Mouse (Mus musculus): ENCODE results near the gene Frs2. TPM values are rescaled to one million over a fixed set of nuclear protein-coding genes. Genes with fewer than 3 reads are reported as not detected.
"Not testable (repeated sequence)": the region's sequence is repeated elsewhere in the genome, so short reads cannot be mapped to it uniquely, and the experiment has no call there.

Gene Frs2
- polyA plus RNA-seq, 1 experiment from 2014 or later, result 7.7 TPM

- 80% methylated on average over 4 of the region's 4 CpGs for WGBS (ENCODE audit: insufficient replicate concordance)
- H3K9ac ChIP-seq (replicated peaks), result no peak overlapping the region
- no peak for ATAC-seq
Measured at GRCm38 (mm10) chr10:117049961-117050597, 98.3 kb downstream of the Frs2 start.

GRCm38 (mm10) chr10:117049253-117049652 is 99.1 kb downstream of the Frs2 start:
- no peak for ATAC-seq
- no peaks in the 10 kb centered on the region for H3K4me1 ChIP-seq (ENCODE audit: insufficient read depth)
- no peak overlapping the region for H3K4me2 ChIP-seq (ENCODE audit: low read depth, low read length)
- no peak for TF ChIP-seq EP300 (IDR thresholded peaks at IDR 0.05; ENCODE audit: low read depth)
- no peak for TF ChIP-seq CTCF (IDR thresholded peaks at IDR 0.05; ENCODE audit: low read depth)
- H3K27me3 ChIP-seq (ENCODE audit: insufficient read depth, low read length), result no peaks in the 10 kb centered on the region
- H3K27ac ChIP-seq (ENCODE audit: low read depth), result no peak overlapping the region
- H3K9ac ChIP-seq (replicated peaks), result no peak overlapping the region
- DNase-seq, result no peak
- no peak overlapping the region for H3K4me3 ChIP-seq (ENCODE audit: low read depth, low read length)
- no peaks in the 10 kb centered on the region for H3K9me3 ChIP-seq (ENCODE audit: low read length)
- WGBS (ENCODE audit: insufficient replicate concordance), result 82% methylated on average over 4 of the region's 4 CpGs
- peaks cover 44% of the 10 kb centered on the region for H3K36me3 ChIP-seq (replicated peaks; ENCODE audit: insufficient read depth, low read length)

More at GRCm38 (mm10) chr10:117049961-117050597, 98.3 kb downstream of the Frs2 start:
- no peak for DNase-seq
- Histone ChIP-seq H3K36me3 (replicated peaks; ENCODE audit: insufficient read depth, low read length) (peaks cover 51% of the 10 kb centered on the region), H3K4me3 (ENCODE audit: low read depth, low read length) (no peak overlapping the region), H3K4me2 (ENCODE audit: low read depth, low read length) (no peak overlapping the region), H3K27me3 (ENCODE audit: insufficient read depth, low read length) (no peaks in the 10 kb centered on the region), H3K27ac (ENCODE audit: low read depth) (no peak overlapping the region), H3K4me1 (ENCODE audit: insufficient read depth) (no peaks in the 10 kb centered on the region), H3K9me3 (ENCODE audit: low read length) (no peaks in the 10 kb centered on the region)
- TF ChIP-seq CTCF (IDR thresholded peaks at IDR 0.05; ENCODE audit: low read depth) (no peak), EP300 (IDR thresholded peaks at IDR 0.05; ENCODE audit: low read depth) (no peak)

GRCm38 (mm10) chr10:117045175-117046056 is 102.9 kb downstream of the Frs2 start, which contains the start of gene Lrrc10:
Lrrc10 (plus strand) TSS chr10:117045341.
- no peak within 1 kb of the TSS for H3K9ac ChIP-seq (replicated peaks)

GRCm38 (mm10) chr10:117043497-117044166 is 104.7 kb downstream of the Frs2 start:
- peak; percentile 80 for ATAC-seq
- H3K9ac ChIP-seq (replicated peaks), result 0 out of 2 replicates have a peak overlapping the region, but pooled peaks have one; percentile 26
- peak; percentile 42 for DNase-seq
- not testable (repeated sequence) for H3K4me1 ChIP-seq (ENCODE audit: insufficient read depth); H3K27ac ChIP-seq (ENCODE audit: low read depth); H3K4me3 ChIP-seq (ENCODE audit: low read depth, low read length); H3K9me3 ChIP-seq (ENCODE audit: low read length); H3K36me3 ChIP-seq (replicated peaks; ENCODE audit: insufficient read depth, low read length); H3K27me3 ChIP-seq (ENCODE audit: insufficient read depth, low read length)
- WGBS (ENCODE audit: insufficient replicate concordance), result 32% methylated on average over 15 of the region's 16 CpGs
- peak overlapping the region; percentile 13; the same call in 1 of the 2 replicates for H3K4me2 ChIP-seq (ENCODE audit: low read depth, low read length)

More at GRCm38 (mm10) chr10:117045175-117046056, 102.9 kb downstream of the Frs2 start, which contains the start of gene Lrrc10:
- ATAC-seq (peak; percentile 71), DNase-seq (peak; percentile 31)
- TF ChIP-seq EP300 (IDR thresholded peaks at IDR 0.05; ENCODE audit: low read depth), result no peak
- TF ChIP-seq CTCF (IDR thresholded peaks at IDR 0.05; ENCODE audit: low read depth), result no peak
- Histone ChIP-seq H3K4me2 (ENCODE audit: low read depth, low read length) (no peak within 1 kb of the TSS), H3K9me3 (ENCODE audit: low read length) (no peaks in the 10 kb centered on the region), H3K27ac (ENCODE audit: low read depth) (no peak within 1 kb of the TSS), H3K36me3 (replicated peaks; ENCODE audit: insufficient read depth, low read length) (peaks cover 7% of the 10 kb centered on the region), H3K4me1 (ENCODE audit: insufficient read depth) (no peaks in the 10 kb centered on the region), H3K4me3 (ENCODE audit: low read depth, low read length) (no peak within 1 kb of the TSS), H3K27me3 (ENCODE audit: insufficient read depth, low read length) (no peaks in the 10 kb centered on the region)
- 46% methylated on average over 40 of the region's 40 CpGs for WGBS (ENCODE audit: insufficient replicate concordance)

DNA sequence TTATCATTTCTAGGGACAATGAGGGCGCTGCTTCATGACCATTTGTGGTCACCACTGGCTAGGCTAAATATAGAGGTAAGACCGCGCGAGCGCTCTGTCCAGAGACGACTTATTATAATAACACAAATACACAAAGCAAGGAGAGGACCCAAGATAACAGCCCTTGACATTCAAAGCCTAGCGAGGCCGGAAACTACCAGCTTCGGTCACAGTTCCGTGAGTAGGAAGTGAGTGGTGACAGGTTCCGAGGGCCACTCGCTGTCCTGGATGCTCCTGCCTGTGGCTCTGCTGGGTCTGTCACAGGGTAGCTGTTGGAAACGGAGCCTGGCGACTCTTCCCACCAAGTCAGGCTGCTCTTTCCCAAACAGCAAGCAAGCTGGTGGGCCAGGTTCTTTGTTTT is 106.0 kb downstream of the Frs2 start:
- no peaks in the 10 kb centered on the region for H3K9me3 ChIP-seq (ENCODE audit: low read length)
- no peak overlapping the region for H3K4me2 ChIP-seq (ENCODE audit: low read depth, low read length)
- no peak overlapping the region for H3K4me3 ChIP-seq (ENCODE audit: low read depth, low read length)
- no peaks in the 10 kb centered on the region for H3K4me1 ChIP-seq (ENCODE audit: insufficient read depth)
- WGBS (ENCODE audit: insufficient replicate concordance), result 65% methylated on average over 14 of the region's 14 CpGs
- DNase-seq (no peak), ATAC-seq (no peak)
- H3K27ac ChIP-seq (ENCODE audit: low read depth), result no peak overlapping the region
- H3K9ac ChIP-seq (replicated peaks), result no peak overlapping the region
- no peaks in the 10 kb centered on the region for H3K27me3 ChIP-seq (ENCODE audit: insufficient read depth, low read length)
- H3K36me3 ChIP-seq (replicated peaks; ENCODE audit: insufficient read depth, low read length), result no peaks in the 10 kb centered on the region
- TF ChIP-seq CTCF (IDR thresholded peaks at IDR 0.05; ENCODE audit: low read depth), result no peak
- no peak for TF ChIP-seq EP300 (IDR thresholded peaks at IDR 0.05; ENCODE audit: low read depth)

- no peak for DNase-seq
- peak; percentile 42; the same call in 1 of the 2 replicates for TF ChIP-seq CTCF (IDR thresholded peaks at IDR 0.05; ENCODE audit: low read depth)
- no peak for TF ChIP-seq EP300 (IDR thresholded peaks at IDR 0.05; ENCODE audit: low read depth)
- WGBS (ENCODE audit: insufficient replicate concordance), result 66% methylated on average over 6 of the region's 6 CpGs
Measured at GRCm38 (mm10) chr10:117040355-117040754, 108.0 kb downstream of the Frs2 start.

More at GRCm38 (mm10) chr10:117040355-117040754, 108.0 kb downstream of the Frs2 start:
- Histone ChIP-seq H3K36me3 (replicated peaks; ENCODE audit: insufficient read depth, low read length) (no peaks in the 10 kb centered on the region), H3K9ac (replicated peaks) (no peak overlapping the region), H3K27ac (ENCODE audit: low read depth) (no peak overlapping the region), H3K4me3 (ENCODE audit: low read depth, low read length) (no peak overlapping the region), H3K4me2 (ENCODE audit: low read depth, low read length) (no peak overlapping the region), H3K4me1 (ENCODE audit: insufficient read depth) (no peaks in the 10 kb centered on the region), H3K27me3 (ENCODE audit: insufficient read depth, low read length) (no peaks in the 10 kb centered on the region), H3K9me3 (ENCODE audit: low read length) (no peaks in the 10 kb centered on the region)
- no peak for ATAC-seq

Measured in liver, postnatal 0 days (tissue).